In genomic region chr13:43637720-43638119, GRCm38 (mm10) we compare ENCODE assay signal across 18 mouse cellular contexts. TPM values are rescaled to one million over a fixed set of nuclear protein-coding genes. Genes with fewer than 3 reads are reported as not detected.
DNase-seq lines count a peak whose midpoint lies in the region; ATAC-seq and TF ChIP-seq lines count a peak whose summit lies in the region.
"Had no signal": no experiment of that assay in that cellular context is flagged by ENCODE, and none has a peak within 500 bp of the region (broad histone marks: within the 10 kb centered on the region; RNA-seq: fewer than 3 reads in every experiment).

No protein-coding gene starts in this region.

- no peaks in the 10 kb centered on the region for H3K9me3 ChIP-seq in heart, embryonic 12.5 days (replicated peaks)
- H3K9me3 ChIP-seq: heart, embryonic 13.5 days had no signal

- H3K4me1 ChIP-seq in heart, embryonic 12.5 days (replicated peaks) = no peaks in the 10 kb centered on the region
- H3K4me1 ChIP-seq: heart, embryonic 13.5 days had no signal

- 81% methylated on average over 7 of the region's 7 CpGs for WGBS in heart, embryonic 12.5 days

- ATAC-seq in frontal cortex, adult (ENCODE audit: low TSS enrichment) = peak; percentile 55; the same call in 1 of the 2 replicates
- no peak for ATAC-seq in heart, embryonic 12.5 days (ENCODE audit: insufficient number of reproducible peaks, low FRiP score)
- ATAC-seq: forebrain, postnatal 0 days had no signal

- no peak for TF ChIP-seq POLR2A in brain, embryonic 14.5 days (IDR thresholded peaks at IDR 0.05; ENCODE audit: borderline replicate concordance, extremely low read depth, insufficient read depth, insufficient read length, poor library complexity, severe bottlenecking)

- no peak overlapping the region for H3K9ac ChIP-seq in heart, embryonic 12.5 days
- H3K9ac ChIP-seq: forebrain, postnatal 0 days; heart, embryonic 13.5 days had no signal

- DNase-seq in frontal cortex, postnatal 14 days (ENCODE audit: low spot score in 2 of 2) = no peak
- DNase-seq in brain, embryonic 14.5 days (ENCODE audit: low read depth) = peak; percentile 59
- peak; percentile 61 to 70 for DNase-seq in cerebellum, postnatal 25 days
- peak; percentile 38 for DNase-seq in left cerebral cortex, postnatal 4 days
- DNase-seq in embryo, embryonic 10 days (ENCODE audit: low spot score) = no peak
- DNase-seq: adrenal gland, adult 8-10 months; embryo, embryonic 11 days; forebrain, postnatal 0 days; gastrocnemius, postnatal 10 days; heart, postnatal 4 days; lung, postnatal 14 days; thymus, adult 18-20 months had no signal

- no peak overlapping the region for H3K4me2 ChIP-seq in heart, embryonic 12.5 days
- H3K4me2 ChIP-seq: heart, embryonic 13.5 days had no signal

- no peaks in the 10 kb centered on the region for H3K36me3 ChIP-seq in heart, embryonic 12.5 days
- H3K36me3 ChIP-seq: heart, embryonic 13.5 days had no signal

- H3K4me3 ChIP-seq in heart, embryonic 12.5 days = no peak overlapping the region
- H3K4me3 ChIP-seq: erythroblast, embryonic 14.5 days; heart, embryonic 13.5 days had no signal

- no peak for TF ChIP-seq CTCF in brain, embryonic 14.5 days (IDR thresholded peaks at IDR 0.05; ENCODE audit: borderline replicate concordance, extremely low read depth, insufficient read depth, insufficient read length)

- no peaks in the 10 kb centered on the region for H3K27me3 ChIP-seq in heart, embryonic 12.5 days (replicated peaks)
- H3K27me3 ChIP-seq: heart, embryonic 13.5 days had no signal

- no peak overlapping the region for H3K27ac ChIP-seq in heart, embryonic 12.5 days (ENCODE audit: poor library complexity, severe bottlenecking)
- H3K27ac ChIP-seq: heart, embryonic 13.5 days had no signal

- intact Hi-C loops in left cerebral cortex, postnatal 4 days (cut with DNase I) = no loop called here

RNA-seq across cellular contexts. Expression of gene Rnf182, which starts 22.2 kb away (rescaled TPM):
- polyA plus RNA-seq in brain, embryonic 14.5 days (2012; rRNA removed) = 26.8 and 27.2 TPM in 2 replicates
- total RNA-seq in left cerebral cortex, postnatal 4 days (2021) = 10 to 100 TPM; 20.1 to 20.8 TPM
- 1.7 and 2.7 TPM in 2 replicates for polyA plus RNA-seq in heart, embryonic 12.5 days (2016; fragmentation: Nextera tagmentation; extraction: Ambion mirVana)
- total RNA-seq: neutrophil, adult 5-6 weeks had no signal
- polyA plus RNA-seq: erythroblast, embryonic 14.5 days; liver, embryonic 16.5 days had no signal

Comparison
In these comparisons a context has a peak if more than half of its experiments do, and no peak if none do; other contexts are left out.
1. DNase-seq: peak in brain, embryonic 14.5 days (single experiment), cerebellum, postnatal 25 days (2 of 2) and left cerebral cortex, postnatal 4 days (single experiment); none in frontal cortex, postnatal 14 days (0 of 2) and embryo, embryonic 10 days (single experiment).